Mouse (Mus musculus) T-helper 1 cell (primary cell): ENCODE measurements at regions not wholly inside any gene's neighbourhood (a gene's known extent, or its start where the extent isn't known, plus 50 kb on each side); places are given as distances from the start of the nearest gene placed in this dataset.

ENCODE experiments used
- in situ Hi-C: fragments of 300-600 bp; cut with MboI, MseI; formaldehyde crosslinking; loops from one replicate; pipeline ENCODE4 v1.15.1; 2025; ENCODE audit warnings: high pct_unique_total_duplicates

- in situ Hi-C loops, result no loop called here
Measured at GRCm38 (mm10) chr14:60439106-60439505, 66.0 kb downstream of the Amer2 start.

- in situ Hi-C loops, result no loop called here
Measured at GRCm38 (mm10) chr14:60443821-60444551, 70.9 kb downstream of the Amer2 start.

- in situ Hi-C loops, result no loop called here
Measured at GRCm38 (mm10) chr14:60444552-60444937, 71.5 kb downstream of the Amer2 start.

GRCm38 (mm10) chr14:60446037-60446436 is 73.0 kb downstream of the Amer2 start:
- in situ Hi-C loops, result no loop called here

- in situ Hi-C loops, result no loop called here
Measured at GRCm38 (mm10) chr14:60451216-60451615, 78.2 kb downstream of the Amer2 start.

- in situ Hi-C loops, result no loop called here
Measured at GRCm38 (mm10) chr14:60451684-60452083, 78.6 kb downstream of the Amer2 start.

- in situ Hi-C loops, result no loop called here
Measured at GRCm38 (mm10) chr14:60456767-60457166, 83.7 kb downstream of the Amer2 start.

- in situ Hi-C loops, result no loop called here
Measured at GRCm38 (mm10) chr14:60484996-60485888, 112.2 kb downstream of the Amer2 start.

GRCm38 (mm10) chr14:60485889-60486274 is 112.8 kb downstream of the Amer2 start:
- in situ Hi-C loops, result no loop called here

- in situ Hi-C loops, result no loop called here
Measured at GRCm38 (mm10) chr14:60486278-60486935, 113.3 kb downstream of the Amer2 start.

GRCm38 (mm10) chr14:60489111-60489510 is 116.1 kb downstream of the Amer2 start:
- in situ Hi-C loops, result no loop called here

- in situ Hi-C loops, result no loop called here
Measured at GRCm38 (mm10) chr14:60490886-60491285, 117.8 kb downstream of the Amer2 start.

- in situ Hi-C loops, result no loop called here
Measured at GRCm38 (mm10) chr14:60495441-60495840, 122.4 kb downstream of the Amer2 start.

GRCm38 (mm10) chr14:60502552-60502951 is 129.5 kb downstream of the Amer2 start:
- in situ Hi-C loops, result no loop called here

GRCm38 (mm10) chr14:60505066-60505465 is 128.7 kb upstream of the Spata13 start:
- in situ Hi-C loops, result no loop called here

GRCm38 (mm10) chr14:60506296-60506695 is 127.5 kb upstream of the Spata13 start:
- in situ Hi-C loops, result no loop called here

GRCm38 (mm10) chr14:60513560-60513959 is 120.2 kb upstream of the Spata13 start:
- in situ Hi-C loops, result no loop called here

GRCm38 (mm10) chr14:60515094-60515786 is 118.6 kb upstream of the Spata13 start:
- in situ Hi-C loops, result loop anchor here (5.0 kb wide), 1 partner anchor 177 kb away; no protein-coding TSS in a partner anchor

GRCm38 (mm10) chr14:60517891-60518290 is 115.9 kb upstream of the Spata13 start:
- in situ Hi-C loops, result loop anchor here (5.0 kb wide), 1 partner anchor 174 kb away; no protein-coding TSS in a partner anchor

GRCm38 (mm10) chr14:60523010-60523409 is 110.8 kb upstream of the Spata13 start:
- in situ Hi-C loops, result no loop called here

GRCm38 (mm10) chr14:60524869-60525268 is 108.9 kb upstream of the Spata13 start:
- in situ Hi-C loops, result loop anchor here (5.0 kb wide), 1 partner anchor 252 kb away; no protein-coding TSS in a partner anchor
